Comparison of ENCODE assay signal across 8 mouse cellular contexts in genomic region chr2:84742451-84743283, GRCm38 (mm10). TPM values are rescaled to one million over a fixed set of nuclear protein-coding genes. Genes with fewer than 3 reads are reported as not detected.
DNase-seq lines count a peak whose midpoint lies in the region; ATAC-seq and TF ChIP-seq lines count a peak whose summit lies in the region.

No protein-coding gene starts in this region.

- H3K4me3 ChIP-seq in heart, embryonic 11.5 days (ENCODE audit: low read depth, low read length) = peak overlapping the region; percentile 73
- H3K4me3 ChIP-seq in embryonic facial prominence, embryonic 15.5 days (replicated peaks) = peak overlapping the region; percentile 91
- peak overlapping the region; percentile 67 for H3K4me3 ChIP-seq in hindbrain, embryonic 15.5 days
- H3K4me3 ChIP-seq in lung, adult 2 months (replicated peaks; ENCODE audit: extremely low read depth, low read depth, low read length) = peak overlapping the region; percentile 48
- peak overlapping the region; percentile 90 for H3K4me3 ChIP-seq in neural tube, embryonic 15.5 days (replicated peaks)

- peaks cover 51% of the 10 kb centered on the region for H3K4me1 ChIP-seq in heart, embryonic 11.5 days (ENCODE audit: control insufficient read depth, insufficient read depth, low read length)
- H3K4me1 ChIP-seq in embryonic facial prominence, embryonic 15.5 days = peaks cover 57% of the 10 kb centered on the region
- peaks cover 54% of the 10 kb centered on the region for H3K4me1 ChIP-seq in hindbrain, embryonic 15.5 days (replicated peaks)
- H3K4me1 ChIP-seq in lung, adult 2 months (ENCODE audit: control insufficient read depth, insufficient read depth, low read length) = peaks cover 4% of the 10 kb centered on the region; the same call in 1 of the 2 replicates
- peaks cover 58% of the 10 kb centered on the region for H3K4me1 ChIP-seq in neural tube, embryonic 15.5 days

- no peak for TF ChIP-seq CTCF in lung, adult 2 months (IDR thresholded peaks at IDR 0.05; ENCODE audit: insufficient read depth, low read length)

- DNase-seq in heart, postnatal 25 days (ENCODE audit: low spot score) = no peak
- DNase-seq in NIH3T3 (ENCODE audit: low read depth) = peak; percentile 80
- no peak for DNase-seq in lung, adult 2 months
- DNase-seq in frontal cortex, adult 2 months (ENCODE audit: extremely low spot score in 1 of 2, low spot score in 1 of 2) = no peak

- no peaks in the 10 kb centered on the region for H3K9me3 ChIP-seq in heart, embryonic 11.5 days (replicated peaks; ENCODE audit: control insufficient read depth, low read length)
- no peaks in the 10 kb centered on the region for H3K9me3 ChIP-seq in embryonic facial prominence, embryonic 15.5 days (replicated peaks)
- H3K9me3 ChIP-seq in hindbrain, embryonic 15.5 days = no peaks in the 10 kb centered on the region
- H3K9me3 ChIP-seq in neural tube, embryonic 15.5 days (replicated peaks) = no peaks in the 10 kb centered on the region

- H3K9ac ChIP-seq in heart, embryonic 11.5 days (ENCODE audit: low read depth, low read length) = peak overlapping the region; percentile 97
- H3K9ac ChIP-seq in embryonic facial prominence, embryonic 15.5 days = peak overlapping the region; percentile 98
- H3K9ac ChIP-seq in hindbrain, embryonic 15.5 days = peak overlapping the region; percentile 77
- peak overlapping the region; percentile 97 for H3K9ac ChIP-seq in neural tube, embryonic 15.5 days (replicated peaks)

- peak; percentile 70 for ATAC-seq in heart, embryonic 11.5 days (replicated peaks; ENCODE audit: insufficient number of reproducible peaks, low FRiP score, low TSS enrichment)
- ATAC-seq in embryonic facial prominence, embryonic 15.5 days (ENCODE audit: insufficient number of reproducible peaks, low FRiP score, low TSS enrichment, low read depth) = peak; percentile 61
- peak; percentile 79 for ATAC-seq in hindbrain, embryonic 15.5 days (ENCODE audit: low FRiP score, low read depth)
- ATAC-seq in neural tube, embryonic 15.5 days (ENCODE audit: low FRiP score) = peak; percentile 60

- H3K36me3 ChIP-seq in heart, embryonic 11.5 days (ENCODE audit: control insufficient read depth, insufficient read depth, low read length) = no peaks in the 10 kb centered on the region; the same call in 1 of the 2 replicates
- 0 out of 2 replicates have a peak, but pooled peaks cover 5% of the 10 kb centered on the region for H3K36me3 ChIP-seq in embryonic facial prominence, embryonic 15.5 days
- no peaks in the 10 kb centered on the region for H3K36me3 ChIP-seq in hindbrain, embryonic 15.5 days
- no peaks in the 10 kb centered on the region for H3K36me3 ChIP-seq in neural tube, embryonic 15.5 days

- TF ChIP-seq POLR2A in lung, adult 2 months (IDR thresholded peaks at IDR 0.05; ENCODE audit: borderline replicate concordance, extremely low read depth, low read depth, low read length) = no peak

- H3K27ac ChIP-seq in heart, embryonic 11.5 days (ENCODE audit: low read depth, low read length) = peak overlapping the region; percentile 96
- peak overlapping the region; percentile 99 for H3K27ac ChIP-seq in embryonic facial prominence, embryonic 15.5 days (replicated peaks)
- H3K27ac ChIP-seq in hindbrain, embryonic 15.5 days (replicated peaks) = peak overlapping the region; percentile 97
- peak overlapping the region; percentile 98 for H3K27ac ChIP-seq in neural tube, embryonic 15.5 days (replicated peaks)

- peak overlapping the region; percentile 93 for H3K4me2 ChIP-seq in heart, embryonic 11.5 days
- peak overlapping the region; percentile 85 for H3K4me2 ChIP-seq in embryonic facial prominence, embryonic 15.5 days (replicated peaks)
- H3K4me2 ChIP-seq in hindbrain, embryonic 15.5 days = peak overlapping the region; percentile 83
- H3K4me2 ChIP-seq in neural tube, embryonic 15.5 days = peak overlapping the region; percentile 88

- intact Hi-C loops in heart, postnatal 25 days (cut with DNase I) = loop anchor here (5.0 kb wide), 1 partner anchor 55 kb away; the partner anchor contains the start of gene Ube2l6

- under 1% methylated on average over 25 of the region's 26 CpGs for WGBS in heart, embryonic 11.5 days (ENCODE audit: insufficient replicate concordance)
- 1% methylated on average over 25 of the region's 26 CpGs for WGBS in embryonic facial prominence, embryonic 15.5 days
- under 1% methylated on average over 23 of the region's 26 CpGs for WGBS in hindbrain, embryonic 15.5 days
- 5% methylated on average over 26 of the region's 26 CpGs for WGBS in lung, adult 2 months
- WGBS in neural tube, embryonic 15.5 days = under 1% methylated on average over 23 of the region's 26 CpGs

- H3K27me3 ChIP-seq in heart, embryonic 11.5 days (ENCODE audit: control insufficient read depth, insufficient read depth, low read length) = no peaks in the 10 kb centered on the region
- no peaks in the 10 kb centered on the region for H3K27me3 ChIP-seq in embryonic facial prominence, embryonic 15.5 days
- no peaks in the 10 kb centered on the region for H3K27me3 ChIP-seq in hindbrain, embryonic 15.5 days
- no peaks in the 10 kb centered on the region for H3K27me3 ChIP-seq in neural tube, embryonic 15.5 days (replicated peaks)

RNA-seq across cellular contexts. Expression of gene Gm19426, which starts 0.8 kb away (rescaled TPM):
- polyA plus RNA-seq in heart, embryonic 11.5 days (2014; fragmentation: Nextera tagmentation; extraction: Ambion mirVana) = 6.6 and 6.9 TPM in 2 replicates
- 1 to 10 TPM; 1.8 to 1.9 TPM for total RNA-seq in heart, postnatal 25 days (2021)
- polyA plus RNA-seq in embryonic facial prominence, embryonic 15.5 days (2015; fragmentation: Nextera tagmentation; extraction: Ambion mirVana) = 7.0 and 9.0 TPM in 2 replicates
- polyA plus RNA-seq in hindbrain, embryonic 15.5 days (2015; fragmentation: Nextera tagmentation; extraction: Ambion mirVana) = 5.1 and 5.9 TPM in 2 replicates
- polyA plus RNA-seq in lung, adult 2 months (2012; rRNA removed) = 1.8 and 4.1 TPM in 2 replicates
- polyA plus RNA-seq in neural tube, embryonic 15.5 days (2015; fragmentation: Nextera tagmentation; extraction: Ambion mirVana) = 5.0 and 5.9 TPM in 2 replicates
- polyA plus RNA-seq in frontal cortex, adult 2 months (2012; rRNA removed) = 2.8 and 3.7 TPM in 2 replicates

RNA-seq across cellular contexts. Expression of gene Ypel4, which starts 8.8 kb away (rescaled TPM):
- 8.5 and 13.8 TPM in 2 replicates for polyA plus RNA-seq in heart, embryonic 11.5 days (2014; fragmentation: Nextera tagmentation; extraction: Ambion mirVana)
- 1 to 10 TPM in 1 of 2 experiments, under 1 TPM in 1; 0.94 to 1.1 TPM for total RNA-seq in heart, postnatal 25 days (2021)
- 6.6 and 7.9 TPM in 2 replicates for polyA plus RNA-seq in embryonic facial prominence, embryonic 15.5 days (2015; fragmentation: Nextera tagmentation; extraction: Ambion mirVana)
- 18.9 and 19.8 TPM in 2 replicates for polyA plus RNA-seq in hindbrain, embryonic 15.5 days (2015; fragmentation: Nextera tagmentation; extraction: Ambion mirVana)
- 1.6 and 2.0 TPM in 2 replicates for polyA plus RNA-seq in lung, adult 2 months (2012; rRNA removed)
- 15.0 and 16.2 TPM in 2 replicates for polyA plus RNA-seq in neural tube, embryonic 15.5 days (2015; fragmentation: Nextera tagmentation; extraction: Ambion mirVana)
- polyA plus RNA-seq in frontal cortex, adult 2 months (2012; rRNA removed) = 165 and 172 TPM in 2 replicates

RNA-seq across cellular contexts. Expression of gene Clp1, which starts 15.5 kb away (rescaled TPM):
- 26.6 and 30.4 TPM in 2 replicates for polyA plus RNA-seq in heart, embryonic 11.5 days (2014; fragmentation: Nextera tagmentation; extraction: Ambion mirVana)
- total RNA-seq in heart, postnatal 25 days (2021) = 1 to 10 TPM; 4.9 TPM
- 27.9 and 29.1 TPM in 2 replicates for polyA plus RNA-seq in embryonic facial prominence, embryonic 15.5 days (2015; fragmentation: Nextera tagmentation; extraction: Ambion mirVana)
- 20.7 and 22.4 TPM in 2 replicates for polyA plus RNA-seq in hindbrain, embryonic 15.5 days (2015; fragmentation: Nextera tagmentation; extraction: Ambion mirVana)
- 6.0 and 10.3 TPM in 2 replicates for polyA plus RNA-seq in lung, adult 2 months (2012; rRNA removed)
- 19.7 and 23.8 TPM in 2 replicates for polyA plus RNA-seq in neural tube, embryonic 15.5 days (2015; fragmentation: Nextera tagmentation; extraction: Ambion mirVana)
- 9.4 and 9.7 TPM in 2 replicates for polyA plus RNA-seq in frontal cortex, adult 2 months (2012; rRNA removed)

RNA-seq across cellular contexts. Expression of gene Zdhhc5, which starts 27.7 kb away (rescaled TPM):
- 29.2 and 31.0 TPM in 2 replicates for polyA plus RNA-seq in heart, embryonic 11.5 days (2014; fragmentation: Nextera tagmentation; extraction: Ambion mirVana)
- total RNA-seq in heart, postnatal 25 days (2021) = 10 to 100 TPM; 61.4 to 62.1 TPM
- 28.1 and 28.9 TPM in 2 replicates for polyA plus RNA-seq in embryonic facial prominence, embryonic 15.5 days (2015; fragmentation: Nextera tagmentation; extraction: Ambion mirVana)
- 18.3 and 19.0 TPM in 2 replicates for polyA plus RNA-seq in hindbrain, embryonic 15.5 days (2015; fragmentation: Nextera tagmentation; extraction: Ambion mirVana)
- polyA plus RNA-seq in lung, adult 2 months (2012; rRNA removed) = 34.6 and 41.4 TPM in 2 replicates
- 15.6 and 17.6 TPM in 2 replicates for polyA plus RNA-seq in neural tube, embryonic 15.5 days (2015; fragmentation: Nextera tagmentation; extraction: Ambion mirVana)
- 25.7 and 27.2 TPM in 2 replicates for polyA plus RNA-seq in frontal cortex, adult 2 months (2012; rRNA removed)

RNA-seq across cellular contexts. Expression of gene Serping1, which starts 32.6 kb away (rescaled TPM):
- polyA plus RNA-seq in heart, embryonic 11.5 days (2014; fragmentation: Nextera tagmentation; extraction: Ambion mirVana) = 35.0 and 41.8 TPM in 2 replicates
- total RNA-seq in heart, postnatal 25 days (2021) = 10 to 100 TPM; 68.8 to 75.7 TPM
- 40.0 and 48.0 TPM in 2 replicates for polyA plus RNA-seq in embryonic facial prominence, embryonic 15.5 days (2015; fragmentation: Nextera tagmentation; extraction: Ambion mirVana)
- 39.5 and 47.3 TPM in 2 replicates for polyA plus RNA-seq in hindbrain, embryonic 15.5 days (2015; fragmentation: Nextera tagmentation; extraction: Ambion mirVana)
- 822 and 853 TPM in 2 replicates for polyA plus RNA-seq in lung, adult 2 months (2012; rRNA removed)
- 33.1 and 38.3 TPM in 2 replicates for polyA plus RNA-seq in neural tube, embryonic 15.5 days (2015; fragmentation: Nextera tagmentation; extraction: Ambion mirVana)
- polyA plus RNA-seq in frontal cortex, adult 2 months (2012; rRNA removed) = 13.9 and 17.4 TPM in 2 replicates
